Mouse (Mus musculus): ENCODE measurements around the gene Filip1l.
A peak's percentile ranks its signal among the peaks of the same experiment; 100 is the strongest.

Gene Filip1l

GRCm38 (mm10) chr16:57398387-57399214 lies 45.7 kb downstream of the Filip1l start:
- DNase-seq (ENCODE audit: low spot score) = peak; percentile 50

- DNase-seq (ENCODE audit: low spot score) = no peak
These were observed 46.7 kb downstream of the Filip1l start for GRCm38 (mm10) chr16:57399566-57399965.

GRCm38 (mm10) chr16:57401702-57402101 lies 48.8 kb downstream of the Filip1l start:
- DNase-seq (ENCODE audit: low spot score) = no peak

GRCm38 (mm10) chr16:57402910-57403309 lies 50.0 kb downstream of the Filip1l start:
- DNase-seq (ENCODE audit: low spot score) = no peak

- DNase-seq (ENCODE audit: low spot score) = no peak
These were observed 50.9 kb downstream of the Filip1l start for GRCm38 (mm10) chr16:57403825-57404224.

GRCm38 (mm10) chr16:57412766-57413165 lies 59.9 kb downstream of the Filip1l start:
- DNase-seq (ENCODE audit: low spot score) = no peak

GRCm38 (mm10) chr16:57416049-57416448 lies 63.2 kb downstream of the Filip1l start:
- DNase-seq (ENCODE audit: low spot score) = no peak

GRCm38 (mm10) chr16:57417017-57417416 lies 64.1 kb downstream of the Filip1l start:
- DNase-seq (ENCODE audit: low spot score) = no peak

- DNase-seq (ENCODE audit: low spot score) = no peak
These were observed 65.1 kb downstream of the Filip1l start for GRCm38 (mm10) chr16:57417955-57418354.

- no peak for DNase-seq (ENCODE audit: low spot score)
These were observed 66.4 kb downstream of the Filip1l start for GRCm38 (mm10) chr16:57419332-57419731.

- DNase-seq (ENCODE audit: low spot score) = no peak
These were observed 67.0 kb downstream of the Filip1l start for GRCm38 (mm10) chr16:57419881-57420280.

GRCm38 (mm10) chr16:57420773-57421556 lies 68.1 kb downstream of the Filip1l start:
- DNase-seq (ENCODE audit: low spot score) = no peak

GRCm38 (mm10) chr16:57421680-57422417 lies 69.0 kb downstream of the Filip1l start:
- DNase-seq (ENCODE audit: low spot score) = no peak

GRCm38 (mm10) chr16:57423001-57423800 lies 70.3 kb downstream of the Filip1l start:
- no peak for DNase-seq (ENCODE audit: low spot score)

GRCm38 (mm10) chr16:57426680-57427079 lies 73.8 kb downstream of the Filip1l start:
- DNase-seq (ENCODE audit: low spot score) = no peak

- DNase-seq (ENCODE audit: low spot score) = peak; percentile 38
These were observed 74.8 kb downstream of the Filip1l start for GRCm38 (mm10) chr16:57427516-57428285.

- no peak for DNase-seq (ENCODE audit: low spot score)
These were observed 76.1 kb downstream of the Filip1l start for GRCm38 (mm10) chr16:57428977-57429376.

- DNase-seq (ENCODE audit: low spot score) = no peak
These were observed 78.4 kb downstream of the Filip1l start for GRCm38 (mm10) chr16:57431294-57431693.

- DNase-seq (ENCODE audit: low spot score) = no peak
These were observed 80.3 kb downstream of the Filip1l start for GRCm38 (mm10) chr16:57433173-57433572.

GRCm38 (mm10) chr16:57433671-57434070 lies 80.8 kb downstream of the Filip1l start:
- no peak for DNase-seq (ENCODE audit: low spot score)

- no peak for DNase-seq (ENCODE audit: low spot score)
These were observed 81.7 kb downstream of the Filip1l start for GRCm38 (mm10) chr16:57434640-57435039.
